Mouse (Mus musculus) brain, embryonic 14.5 days (tissue): ENCODE measurements around the gene Kctd12.

Source experiments
- CTCF ChIP-seq: fragments of 200-500 bp; IDR thresholded peaks from 2 replicates; pipeline ENCODE4 v1.5.1; 2012; ENCODE audit warnings: inconsistent platforms, mild to moderate bottlenecking, moderate library complexity, borderline replicate concordance; ENCODE audit not compliant: insufficient read depth, insufficient read length; ENCODE audit errors: extremely low read depth
- POLR2A ChIP-seq: fragments of 200-500 bp; IDR thresholded peaks from 2 replicates; pipeline ENCODE4 v1.6.1; 2012; ENCODE audit warnings: mild to moderate bottlenecking, inconsistent platforms, borderline replicate concordance; ENCODE audit not compliant: poor library complexity, insufficient read depth, insufficient read length, severe bottlenecking; ENCODE audit errors: extremely low read depth

DNA sequence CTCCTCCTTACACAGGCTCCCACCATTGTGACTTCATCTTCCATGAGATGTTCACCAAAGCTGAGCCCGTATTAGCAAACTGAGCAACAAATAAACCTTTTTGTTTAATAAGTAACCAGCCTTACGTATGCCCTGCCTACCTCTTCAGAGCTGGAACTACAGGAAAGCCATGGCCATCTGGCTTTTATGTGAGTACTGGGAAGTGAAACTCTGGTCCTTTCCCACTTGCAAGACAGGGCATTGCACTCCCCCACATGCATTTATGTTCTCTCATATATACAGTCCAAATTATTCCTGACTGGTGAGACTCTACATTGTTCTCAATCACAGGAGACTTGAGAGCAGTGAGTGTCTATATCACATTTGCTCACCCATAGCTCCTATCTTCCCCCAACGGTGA, 52.9 kb downstream of the Kctd12 start:
- TF ChIP-seq POLR2A (no peak), CTCF (no peak)
